Mouse (Mus musculus): Measurements from ENCODE around the gene Mier2. TPM values are rescaled to one million over a fixed set of nuclear protein-coding genes. Genes with fewer than 3 reads are reported as not detected.

Gene Mier2
- total and polyA plus RNA-seq, 2 experiments from 2014 or later: 43.3 to 95.6 TPM

- Histone ChIP-seq H3K36me3 (ENCODE audit: insufficient read depth, low read length) (no peaks in the 10 kb centered on the region), H3K4me1 (ENCODE audit: insufficient read depth, low read length) (no peaks in the 10 kb centered on the region), H3K27me3 (ENCODE audit: insufficient read depth, low read length) (no peaks in the 10 kb centered on the region), H3K9me3 (ENCODE audit: low read length) (no peaks in the 10 kb centered on the region), H3K9ac (replicated peaks; ENCODE audit: low read length, poor library complexity, severe bottlenecking) (no peak overlapping the region), H3K4me3 (ENCODE audit: low read depth, low read length) (no peak overlapping the region), H3K27ac (ENCODE audit: low read depth, low read length) (no peak overlapping the region), H3K4me2 (ENCODE audit: low read depth, low read length, poor library complexity, severe bottlenecking) (no peak overlapping the region)
- 85% methylated on average over 8 of the region's 8 CpGs for WGBS
- DNase-seq (ENCODE audit: low spot score): no peak
- no peak for TF ChIP-seq CTCF (IDR thresholded peaks at IDR 0.05)
- no peak for ATAC-seq (ENCODE audit: low FRiP score)
Observed at GRCm38 (mm10) chr10:79574350-79574749, 19.4 kb upstream of the Mier2 start.

GRCm38 (mm10) chr10:79573611-79574010 lies 18.6 kb upstream of the Mier2 start:
- H3K4me1 ChIP-seq (ENCODE audit: insufficient read depth, low read length): no peaks in the 10 kb centered on the region

GRCm38 (mm10) chr10:79571314-79571713 lies 16.3 kb upstream of the Mier2 start:
- no peaks in the 10 kb centered on the region for H3K36me3 ChIP-seq (ENCODE audit: insufficient read depth, low read length)
- no peak overlapping the region for H3K4me2 ChIP-seq (ENCODE audit: low read depth, low read length, poor library complexity, severe bottlenecking)
- no peak for ATAC-seq (ENCODE audit: low FRiP score)
- DNase-seq (ENCODE audit: low spot score): no peak
- no peak for TF ChIP-seq CTCF (IDR thresholded peaks at IDR 0.05)
- H3K4me1 ChIP-seq (ENCODE audit: insufficient read depth, low read length): no peaks in the 10 kb centered on the region
- H3K27ac ChIP-seq (ENCODE audit: low read depth, low read length): no peak overlapping the region
- no peaks in the 10 kb centered on the region for H3K27me3 ChIP-seq (ENCODE audit: insufficient read depth, low read length)
- H3K9me3 ChIP-seq (ENCODE audit: low read length): peaks cover 3% of the 10 kb centered on the region; the same call in 1 of the 2 replicates
- WGBS: 90% methylated on average over 2 of the region's 2 CpGs
- no peak overlapping the region for H3K9ac ChIP-seq (replicated peaks; ENCODE audit: low read length, poor library complexity, severe bottlenecking)
- H3K4me3 ChIP-seq (ENCODE audit: low read depth, low read length): no peak overlapping the region

More at GRCm38 (mm10) chr10:79573611-79574010, 18.6 kb upstream of the Mier2 start:
- no peaks in the 10 kb centered on the region for H3K9me3 ChIP-seq (ENCODE audit: low read length)
- no peaks in the 10 kb centered on the region for H3K27me3 ChIP-seq (ENCODE audit: insufficient read depth, low read length)
- DNase-seq (ENCODE audit: low spot score): no peak
- H3K9ac ChIP-seq (replicated peaks; ENCODE audit: low read length, poor library complexity, severe bottlenecking): no peak overlapping the region
- H3K4me2 ChIP-seq (ENCODE audit: low read depth, low read length, poor library complexity, severe bottlenecking): no peak overlapping the region
- no peak overlapping the region for H3K4me3 ChIP-seq (ENCODE audit: low read depth, low read length)
- TF ChIP-seq CTCF (IDR thresholded peaks at IDR 0.05): no peak
- no peak for ATAC-seq (ENCODE audit: low FRiP score)
- H3K27ac ChIP-seq (ENCODE audit: low read depth, low read length): no peak overlapping the region
- no peaks in the 10 kb centered on the region for H3K36me3 ChIP-seq (ENCODE audit: insufficient read depth, low read length)
- WGBS: 84% methylated on average over 6 of the region's 6 CpGs

- no peak for ATAC-seq (ENCODE audit: low FRiP score)
- H3K27me3 ChIP-seq (ENCODE audit: insufficient read depth, low read length): no peaks in the 10 kb centered on the region
- WGBS: 92% methylated on average over 5 of the region's 5 CpGs
- no peak for DNase-seq (ENCODE audit: low spot score)
- no peak for TF ChIP-seq CTCF (IDR thresholded peaks at IDR 0.05)
- no peaks in the 10 kb centered on the region for H3K4me1 ChIP-seq (ENCODE audit: insufficient read depth, low read length)
- no peak overlapping the region for H3K9ac ChIP-seq (replicated peaks; ENCODE audit: low read length, poor library complexity, severe bottlenecking)
- H3K9me3 ChIP-seq (ENCODE audit: low read length): peaks cover 6% of the 10 kb centered on the region; the same call in 1 of the 2 replicates
- no peaks in the 10 kb centered on the region for H3K36me3 ChIP-seq (ENCODE audit: insufficient read depth, low read length)
- no peak overlapping the region for H3K4me2 ChIP-seq (ENCODE audit: low read depth, low read length, poor library complexity, severe bottlenecking)
- H3K4me3 ChIP-seq (ENCODE audit: low read depth, low read length): no peak overlapping the region
- no peak overlapping the region for H3K27ac ChIP-seq (ENCODE audit: low read depth, low read length)
Observed at GRCm38 (mm10) chr10:79569921-79570320, 14.9 kb upstream of the Mier2 start.

- no peaks in the 10 kb centered on the region for H3K9me3 ChIP-seq (ENCODE audit: low read length)
- no peak overlapping the region for H3K9ac ChIP-seq (replicated peaks; ENCODE audit: low read length, poor library complexity, severe bottlenecking)
- no peaks in the 10 kb centered on the region; the same call in 1 of the 2 replicates for H3K4me1 ChIP-seq (ENCODE audit: insufficient read depth, low read length)
- H3K27ac ChIP-seq (ENCODE audit: low read depth, low read length): no peak overlapping the region
- no peak for ATAC-seq (ENCODE audit: low FRiP score)
- H3K4me3 ChIP-seq (ENCODE audit: low read depth, low read length): no peak overlapping the region
- no peak for TF ChIP-seq CTCF (IDR thresholded peaks at IDR 0.05)
- no peaks in the 10 kb centered on the region for H3K36me3 ChIP-seq (ENCODE audit: insufficient read depth, low read length)
- 88% methylated on average over 2 of the region's 2 CpGs for WGBS
- H3K27me3 ChIP-seq (ENCODE audit: insufficient read depth, low read length): no peaks in the 10 kb centered on the region
- no peak overlapping the region for H3K4me2 ChIP-seq (ENCODE audit: low read depth, low read length, poor library complexity, severe bottlenecking)
- DNase-seq (ENCODE audit: low spot score): no peak
Observed at GRCm38 (mm10) chr10:79559716-79560115, 4.7 kb upstream of the Mier2 start.

- no peak for TF ChIP-seq CTCF (IDR thresholded peaks at IDR 0.05)
- no peaks in the 10 kb centered on the region for H3K9me3 ChIP-seq (ENCODE audit: low read length)
- 94% methylated on average over 5 of the region's 5 CpGs for WGBS
- H3K27ac ChIP-seq (ENCODE audit: low read depth, low read length): no peak overlapping the region
- peaks cover 8% of the 10 kb centered on the region for H3K4me1 ChIP-seq (ENCODE audit: insufficient read depth, low read length)
- H3K9ac ChIP-seq (replicated peaks; ENCODE audit: low read length, poor library complexity, severe bottlenecking): no peak overlapping the region
- H3K4me3 ChIP-seq (ENCODE audit: low read depth, low read length): no peak overlapping the region
- H3K36me3 ChIP-seq (ENCODE audit: insufficient read depth, low read length): no peaks in the 10 kb centered on the region
- no peak for ATAC-seq (ENCODE audit: low FRiP score)
- DNase-seq (ENCODE audit: low spot score): no peak
- no peak overlapping the region for H3K4me2 ChIP-seq (ENCODE audit: low read depth, low read length, poor library complexity, severe bottlenecking)
- no peaks in the 10 kb centered on the region for H3K27me3 ChIP-seq (ENCODE audit: insufficient read depth, low read length)
Observed at GRCm38 (mm10) chr10:79557496-79557895, 2.5 kb upstream of the Mier2 start.
